Mouse (Mus musculus): ENCODE measurements around the gene Hpgd.
"Not testable (repeated sequence)": the region's sequence is repeated elsewhere in the genome, so short reads cannot be mapped to it uniquely, and the experiment has no call there.

DNA sequence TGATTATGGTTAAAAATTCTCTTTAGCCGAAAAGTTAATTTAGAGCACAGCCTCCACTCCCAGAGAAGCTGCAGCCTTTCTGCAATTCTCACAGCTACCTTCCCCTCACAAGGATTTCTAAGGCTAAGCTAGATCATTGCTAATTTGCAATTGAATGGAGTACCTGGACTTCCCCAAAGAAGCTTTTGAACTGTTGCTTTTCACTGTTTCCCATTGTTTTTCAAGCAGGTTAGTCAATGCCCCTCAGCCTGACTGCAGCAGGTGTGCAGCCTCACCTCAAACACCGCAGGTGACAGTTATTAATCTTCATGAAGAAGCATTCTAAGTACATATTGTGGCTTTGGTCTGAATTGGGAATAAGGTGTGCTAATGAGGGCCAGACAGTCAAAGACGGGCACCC is 42.7 kb upstream of the Hpgd start:
- not testable (repeated sequence) for TF ChIP-seq POLR2A (IDR thresholded peaks at IDR 0.05; ENCODE audit: extremely low read depth, insufficient read depth, low read length); CTCF (IDR thresholded peaks at IDR 0.05; ENCODE audit: low read depth, low read length)

Data from liver, adult 2 months (tissue).